Mouse (Mus musculus) frontal cortex, adult 2 months (tissue): ENCODE measurements around the gene Tjp1. TPM values are rescaled to one million over a fixed set of nuclear protein-coding genes. Genes with fewer than 3 reads are reported as not detected.
A peak's percentile ranks its signal among the peaks of the same experiment; 100 is the strongest.

ENCODE experiments used
- DNase-seq, 2 experiments: peaks; one replicate each; pipeline ENCODE4 v3.0.0; 2022; ENCODE audit warnings: low spot score in 1 of 2; ENCODE audit errors: extremely low spot score in 1 of 2
- polyA plus RNA-seq: library from polyadenylated mRNA; depleted of rRNA; stranded (reverse); fragments of >200 nt; gene quantifications from 2 replicates; pipeline ENCODE4 v1.2.3, GENCODE M21; 2012

Gene Tjp1
- polyA plus RNA-seq, 1 experiment = 59.8 TPM

DNA sequence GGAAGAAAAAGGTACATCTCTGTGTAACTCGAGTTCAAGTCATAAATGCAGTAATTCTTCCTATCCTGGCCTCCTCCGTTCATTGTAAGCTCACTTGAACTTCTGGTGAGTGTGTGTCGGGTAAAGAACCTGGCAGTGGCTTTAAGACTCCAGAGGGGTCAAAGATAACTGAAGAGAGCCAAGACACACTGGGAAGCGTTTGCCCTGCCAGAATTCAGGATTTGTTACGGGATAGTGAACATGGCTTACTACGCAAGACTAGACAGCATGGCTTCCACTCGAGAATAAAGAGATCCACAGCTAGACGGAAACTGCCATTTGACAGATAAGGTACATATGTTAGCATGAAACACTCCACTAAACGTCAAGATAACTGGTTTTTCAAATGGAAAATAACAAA is 37.8 kb downstream of the Tjp1 start:
- no peak for DNase-seq

DNA sequence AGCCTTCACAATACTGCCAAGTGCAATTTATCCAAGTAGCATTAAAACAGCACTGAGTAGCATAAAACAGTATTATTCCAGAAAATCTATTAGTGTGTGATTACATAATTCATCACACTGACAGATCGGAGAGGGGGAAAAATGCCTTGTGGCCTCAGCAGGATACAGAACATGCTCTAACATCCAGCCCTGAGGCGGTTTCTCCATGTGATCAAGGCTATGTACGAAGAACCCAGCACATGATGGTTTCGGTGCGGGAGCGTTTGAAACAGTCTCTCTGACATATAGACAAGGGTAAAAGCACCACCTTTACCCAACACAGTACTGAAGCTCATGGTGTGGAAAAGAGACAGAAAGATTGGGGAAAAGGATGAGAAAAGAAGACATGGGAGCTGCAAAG is 38.4 kb downstream of the Tjp1 start:
- DNase-seq = no peak

- peak in 1 of 2 experiments; percentile 31 for DNase-seq
These were observed 41.3 kb downstream of the Tjp1 start for GRCm38 (mm10) chr7:65486259-65486681.

DNA sequence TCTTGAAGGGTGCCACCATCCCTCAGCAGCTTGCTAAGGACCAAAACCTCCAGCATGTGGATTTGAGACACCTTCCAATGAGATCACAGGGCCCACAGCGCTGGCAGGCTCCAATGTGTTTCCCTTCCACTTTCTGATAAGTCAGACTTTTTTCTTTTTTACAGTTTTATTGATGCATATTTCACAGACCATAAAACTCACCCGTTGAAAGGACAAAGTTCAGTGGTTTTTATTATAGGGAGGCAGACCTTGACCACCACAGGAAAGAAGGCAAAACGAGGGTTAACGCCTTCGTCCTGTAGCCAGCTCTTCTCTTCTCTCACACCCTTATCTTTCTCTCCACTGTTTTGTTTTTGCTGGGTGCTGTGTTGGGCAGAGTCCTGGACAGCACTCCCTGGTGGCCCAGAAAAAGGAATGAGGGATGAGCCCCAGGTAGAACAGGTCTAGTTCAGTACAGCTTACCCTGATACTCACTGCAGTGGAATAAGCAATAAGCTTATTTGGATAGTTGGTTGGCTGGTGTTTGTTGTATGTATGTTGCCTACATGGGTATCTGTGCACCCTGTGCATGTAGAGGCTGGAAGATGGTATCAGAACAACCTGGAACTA is 43.3 kb downstream of the Tjp1 start:
- no peak for DNase-seq

- DNase-seq = no peak
These were observed 45.4 kb downstream of the Tjp1 start for GRCm38 (mm10) chr7:65482216-65482615.

DNA sequence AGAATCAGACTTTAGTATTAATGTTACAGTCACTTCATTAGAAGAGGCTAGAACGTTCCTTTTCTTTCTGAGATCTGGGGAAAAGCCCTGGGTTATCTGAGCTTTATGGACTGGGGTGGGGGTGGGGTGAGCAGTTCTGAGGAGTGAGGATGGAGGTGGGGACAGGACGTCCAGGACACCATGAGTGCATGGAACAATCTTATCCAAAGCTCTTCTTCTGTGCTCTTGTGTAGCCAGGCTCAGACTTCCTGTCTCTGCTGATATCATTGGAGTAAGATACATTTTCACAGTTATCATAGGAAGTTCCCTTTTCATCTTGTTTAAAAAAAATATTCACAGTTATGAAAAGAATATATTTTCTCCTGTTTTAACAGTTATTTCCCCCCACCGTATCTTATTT is 55.5 kb downstream of the Tjp1 start:
- DNase-seq = no peak

GRCm38 (mm10) chr7:65471406-65471805 is 56.2 kb downstream of the Tjp1 start:
- peak in 1 of 2 experiments; percentile 24 for DNase-seq

DNA sequence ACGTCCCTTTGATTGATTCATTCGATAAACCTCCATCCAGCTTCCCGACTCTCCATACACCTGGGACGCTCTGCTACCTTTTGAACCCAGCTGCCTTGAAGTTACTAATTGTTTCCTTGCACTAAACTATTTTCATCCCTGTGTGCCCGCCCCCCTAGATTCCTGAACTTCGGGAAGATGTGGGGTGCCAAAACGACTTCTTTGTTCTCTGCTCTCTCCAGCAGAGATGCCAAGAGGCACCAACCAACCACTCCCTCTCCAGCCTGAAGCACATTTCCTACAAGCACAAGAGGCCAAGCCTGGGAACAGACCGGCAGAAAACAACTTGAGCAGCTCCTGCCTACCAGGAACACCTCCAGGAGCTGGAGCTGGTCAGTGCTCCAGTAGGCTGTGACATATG is 57.4 kb downstream of the Tjp1 start:
- DNase-seq = no peak

DNA sequence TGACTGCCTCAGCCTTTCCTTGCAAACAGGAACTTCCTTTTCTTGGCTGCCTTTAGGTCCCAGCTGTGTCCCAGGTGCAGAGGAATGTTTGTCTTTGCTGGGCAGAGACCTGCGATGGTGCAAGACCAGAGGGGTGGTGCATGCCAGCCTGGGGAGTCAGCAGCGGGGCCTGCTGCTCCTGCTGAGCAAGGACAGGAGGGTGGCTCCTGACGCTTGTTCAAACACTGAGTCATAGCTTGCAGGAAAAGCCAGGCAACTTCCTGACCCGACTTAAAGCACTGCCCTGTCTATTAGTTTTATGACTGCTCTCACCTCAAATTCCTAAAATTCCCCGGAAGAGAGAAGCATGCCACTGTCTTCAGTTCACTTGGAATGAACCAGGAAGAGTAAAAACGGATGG is 57.9 kb downstream of the Tjp1 start:
- no peak for DNase-seq

- no peak for DNase-seq
These were observed 59.4 kb downstream of the Tjp1 start for GRCm38 (mm10) chr7:65468191-65468590.

DNA sequence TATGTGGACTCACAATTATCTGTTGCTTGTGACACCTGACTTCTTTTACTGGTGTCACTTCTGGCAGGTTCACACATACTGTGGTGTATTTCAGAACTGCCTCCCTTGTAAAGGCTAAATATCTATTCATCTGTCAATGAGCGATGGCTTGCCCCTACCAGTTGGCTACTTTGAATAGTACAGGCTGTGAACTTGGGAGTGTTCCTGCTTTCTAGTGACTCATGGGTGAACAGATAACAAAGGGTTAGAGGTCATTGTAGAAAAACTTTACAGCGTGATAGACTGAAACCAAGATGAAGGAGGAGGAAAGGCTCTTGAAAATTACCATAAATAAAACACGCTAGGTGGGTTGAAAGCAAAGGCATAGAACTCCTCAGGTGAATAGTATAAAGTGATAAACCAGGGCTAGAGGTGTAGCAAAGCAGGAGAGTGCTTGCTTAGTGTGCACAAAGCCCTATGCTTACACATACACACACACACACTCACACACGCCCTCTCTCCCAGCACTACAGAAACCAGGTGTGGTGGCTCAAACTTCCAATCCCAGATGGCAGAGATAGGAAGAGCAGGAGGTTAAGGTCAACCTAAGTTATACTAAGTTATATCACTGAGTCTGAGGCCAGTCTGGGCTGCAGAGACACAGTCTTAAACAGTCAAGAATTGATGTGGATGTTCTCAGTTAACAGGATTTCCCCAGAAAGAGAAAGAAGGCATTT is 60.1 kb downstream of the Tjp1 start:
- DNase-seq = no peak

GRCm38 (mm10) chr7:65466137-65466536 is 61.4 kb downstream of the Tjp1 start:
- no peak for DNase-seq

GRCm38 (mm10) chr7:65464518-65465037 is 63.0 kb downstream of the Tjp1 start:
- no peak for DNase-seq

DNA sequence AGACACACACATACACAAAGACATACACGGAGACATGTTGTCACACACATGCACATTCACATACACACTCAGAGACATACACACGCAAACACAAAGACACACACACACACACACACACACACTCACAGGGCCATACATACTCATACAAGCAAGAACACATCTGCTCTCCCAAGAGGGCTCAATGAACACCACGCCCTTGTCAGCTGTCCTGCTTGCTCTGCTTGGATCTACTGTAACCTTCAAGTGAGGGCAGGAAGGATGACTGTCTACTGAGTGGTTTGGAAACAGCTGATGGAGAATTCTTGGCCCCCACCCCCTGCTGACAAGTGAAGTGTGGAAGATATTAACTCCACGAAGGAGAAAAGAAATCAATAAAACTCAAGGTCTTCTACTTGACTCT is 64.1 kb downstream of the Tjp1 start:
- no peak for DNase-seq

- no peak for DNase-seq
These were observed 66.2 kb downstream of the Tjp1 start for GRCm38 (mm10) chr7:65461412-65461811.

GRCm38 (mm10) chr7:65460196-65460595 is 67.4 kb downstream of the Tjp1 start:
- DNase-seq = no peak

DNA sequence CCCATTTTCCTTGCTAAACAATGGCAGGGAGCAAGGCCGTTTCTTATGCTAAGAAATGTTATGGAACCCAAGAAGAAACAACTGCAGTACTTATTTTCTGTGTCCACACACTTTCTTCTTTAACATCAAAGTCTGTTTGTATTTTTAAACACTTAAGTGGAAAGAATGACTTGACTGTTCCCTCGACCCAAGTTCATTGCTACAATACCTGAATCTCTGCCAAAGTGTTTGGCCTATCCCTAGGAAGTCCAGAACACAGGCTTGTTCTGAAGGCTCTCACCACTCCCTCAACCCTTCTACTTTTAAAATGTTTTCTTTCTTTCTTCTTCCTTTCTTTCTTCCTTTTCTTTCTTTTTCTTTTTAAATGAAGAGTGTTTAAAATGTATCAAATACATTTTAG is 71.5 kb downstream of the Tjp1 start:
- no peak for DNase-seq

GRCm38 (mm10) chr7:65455208-65455607 is 72.4 kb downstream of the Tjp1 start:
- DNase-seq = no peak

DNA sequence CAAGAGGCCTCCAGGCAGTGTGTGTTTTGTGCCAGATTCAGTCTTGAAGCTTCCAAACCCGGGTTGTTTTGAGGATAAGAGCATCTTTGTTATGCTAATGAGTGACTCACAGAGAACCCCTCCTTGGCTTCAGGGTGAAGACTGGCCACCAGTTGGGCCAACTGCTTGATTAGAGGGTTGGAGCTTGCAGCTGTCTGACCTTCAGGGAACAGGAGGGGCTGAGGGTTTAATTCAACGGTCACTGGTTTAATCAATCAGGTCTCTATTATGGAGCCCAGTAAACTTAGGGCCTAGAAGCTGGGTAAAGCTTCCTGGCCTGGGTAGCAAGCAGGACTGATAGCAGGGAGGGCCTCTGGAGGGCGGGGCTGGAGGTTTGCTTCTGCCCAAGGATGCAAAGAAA is 73.3 kb downstream of the Tjp1 start:
- no peak for DNase-seq

DNA sequence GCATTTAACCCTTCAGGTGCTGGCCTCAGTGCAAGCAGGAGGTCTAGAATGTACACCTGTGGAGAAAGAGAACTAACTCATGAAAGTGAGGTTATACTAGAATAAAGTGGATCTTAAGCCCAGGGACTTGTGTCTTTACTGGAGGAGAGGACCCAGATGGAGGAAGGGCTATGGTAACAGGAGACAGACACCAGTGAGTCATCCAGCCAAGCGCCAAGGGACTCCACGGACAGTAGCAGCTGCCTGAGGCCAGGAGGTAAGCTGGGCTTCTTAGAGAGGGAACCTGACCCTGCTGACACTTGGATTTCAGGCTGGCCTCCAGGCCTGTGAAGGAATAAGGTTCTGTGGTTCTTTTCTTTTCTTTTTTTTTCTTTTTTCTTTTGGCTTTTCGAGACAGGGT is 75.3 kb downstream of the Tjp1 start:
- no peak for DNase-seq

- peak in 1 of 2 experiments; percentile 38 for DNase-seq
These were observed 77.4 kb downstream of the Tjp1 start for GRCm38 (mm10) chr7:65450158-65450557.

DNA sequence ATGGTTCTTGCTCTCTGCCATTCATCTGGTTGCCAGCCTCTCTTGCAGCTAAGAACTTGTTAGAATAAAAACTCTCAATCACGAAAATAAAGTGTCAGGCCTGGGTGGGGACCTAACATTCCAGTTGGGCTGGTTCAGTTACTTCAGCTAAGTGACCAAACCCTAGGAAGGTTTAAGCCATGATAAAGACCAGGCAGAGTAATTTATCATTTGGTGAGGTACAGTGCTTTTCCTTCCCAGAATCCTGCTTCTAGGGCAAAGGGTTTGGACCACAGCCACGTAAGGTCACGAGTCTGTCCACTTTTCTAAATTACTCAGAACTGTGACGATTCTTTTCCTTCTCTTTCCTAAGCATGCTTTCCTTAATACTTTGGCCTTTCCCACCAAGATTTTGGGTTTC is 86.1 kb downstream of the Tjp1 start:
- no peak for DNase-seq
